Mouse (Mus musculus) frontal cortex, postnatal 25 days (tissue): ENCODE results near the gene Tm9sf2.

Experiments used
- DNase-seq, 2 experiments: peaks; one replicate each; pipeline ENCODE4 v3.0.0; 2022; ENCODE audit warnings: low spot score in 2 of 2

Gene Tm9sf2

GRCm38 (mm10) chr14:122176263-122176798 lies 69.5 kb downstream of the Tm9sf2 start:
- DNase-seq: no peak

- DNase-seq: no peak
These were observed 72.4 kb downstream of the Tm9sf2 start for GRCm38 (mm10) chr14:122179262-122179661.

- peak; percentile 84 to 86 for DNase-seq
These were observed 74.4 kb downstream of the Tm9sf2 start, which contains the start of gene Clybl for GRCm38 (mm10) chr14:122181078-122181814. Gene Clybl (plus strand): TSS chr14:122181704.

- DNase-seq: no peak
These were observed 74.9 kb downstream of the Tm9sf2 start for GRCm38 (mm10) chr14:122181815-122182157.

GRCm38 (mm10) chr14:122182220-122182619 lies 75.4 kb downstream of the Tm9sf2 start:
- DNase-seq: no peak

- no peak for DNase-seq
These were observed 77.1 kb downstream of the Tm9sf2 start for GRCm38 (mm10) chr14:122183974-122184373.

- DNase-seq: no peak
These were observed 81.4 kb downstream of the Tm9sf2 start for GRCm38 (mm10) chr14:122188250-122188649.

- no peak for DNase-seq
These were observed 83.1 kb downstream of the Tm9sf2 start for GRCm38 (mm10) chr14:122189901-122190300.

- DNase-seq: no peak
These were observed 83.7 kb downstream of the Tm9sf2 start for GRCm38 (mm10) chr14:122190527-122190926.

- DNase-seq: peak; percentile 44 to 59
These were observed 84.2 kb downstream of the Tm9sf2 start for GRCm38 (mm10) chr14:122190941-122191510.

- no peak for DNase-seq
These were observed 87.8 kb downstream of the Tm9sf2 start for GRCm38 (mm10) chr14:122194630-122195029.

- DNase-seq: no peak
These were observed 90.0 kb downstream of the Tm9sf2 start for GRCm38 (mm10) chr14:122196851-122197250.

GRCm38 (mm10) chr14:122200247-122200885 lies 93.5 kb downstream of the Tm9sf2 start:
- no peak for DNase-seq

- no peak for DNase-seq
These were observed 102.3 kb downstream of the Tm9sf2 start for GRCm38 (mm10) chr14:122209177-122209576.
